29 mouse cellular contexts compared by ENCODE assay signal in genomic region chr13:6643968-6644367, GRCm38 (mm10). TPM values are rescaled to one million over a fixed set of nuclear protein-coding genes. Genes with fewer than 3 reads are reported as not detected.
DNase-seq lines count a peak whose midpoint lies in the region; ATAC-seq and TF ChIP-seq lines count a peak whose summit lies in the region.
"Had no signal": no experiment of that assay in that cellular context is flagged by ENCODE, and none has a peak within 500 bp of the region (broad histone marks: within the 10 kb centered on the region; RNA-seq: fewer than 3 reads in every experiment).

No protein-coding gene starts in this region.

- dilution Hi-C loops in CH12.LX (cut with MboI; ENCODE audit: extremely low pct_ligation_motif_present, extremely low pct_unique_long_range_greater_than_20kb, low sequenced_read_pairs), result no loop called here

- TF ChIP-seq POLR2A in heart, adult 2 months (IDR thresholded peaks at IDR 0.05; ENCODE audit: insufficient read depth, low read depth, low read length), result no peak
- TF ChIP-seq POLR2A in CH12.LX (IDR thresholded peaks at IDR 0.05; ENCODE audit: low read depth, low read length), result no peak
- no peak for TF ChIP-seq POLR2A in ES-Bruce4 (IDR thresholded peaks at IDR 0.05; ENCODE audit: insufficient read depth, low read length)

- no peak overlapping the region for H3K9ac ChIP-seq in heart, postnatal 0 days (replicated peaks; ENCODE audit: low read depth, low read length)
- no peak overlapping the region for H3K9ac ChIP-seq in heart, adult 2 months (ENCODE audit: low read depth, low read length)
- peak overlapping the region; percentile 24; the same call in 1 of the 2 replicates for H3K9ac ChIP-seq in CH12.LX (ENCODE audit: insufficient read depth, low read depth)
- H3K9ac ChIP-seq in ES-Bruce4 (ENCODE audit: low read depth, poor library complexity, severe bottlenecking), result no peak overlapping the region
- H3K9ac ChIP-seq: embryonic facial prominence, embryonic 13.5 days; forebrain, embryonic 12.5 days; forebrain, embryonic 15.5 days; hindbrain, embryonic 14.5 days had no signal

- H3K79me2 ChIP-seq in heart, adult 2 months (replicated peaks; ENCODE audit: control insufficient read depth, insufficient read depth, low read length), result no peaks in the 10 kb centered on the region; the same call in 1 of the 2 replicates
- H3K79me2 ChIP-seq in CH12.LX (replicated peaks; ENCODE audit: control insufficient read depth, extremely low read depth, insufficient read depth, poor library complexity, severe bottlenecking), result peaks cover 53% of the 10 kb centered on the region

- H3K27me3 ChIP-seq in heart, postnatal 0 days (ENCODE audit: control insufficient read depth, insufficient read depth, low read length), result no peaks in the 10 kb centered on the region
- no peaks in the 10 kb centered on the region for H3K27me3 ChIP-seq in heart, adult 2 months (ENCODE audit: control insufficient read depth, insufficient read depth, low read length)
- H3K27me3 ChIP-seq in CH12.LX (replicated peaks) (no peaks in the 10 kb centered on the region), ES-Bruce4 (ENCODE audit: control insufficient read depth, insufficient read depth, low read length, poor library complexity, severe bottlenecking) (no peaks in the 10 kb centered on the region)
- H3K27me3 ChIP-seq: forebrain, embryonic 15.5 days had no signal

- WGBS in heart, postnatal 0 days, result 72% methylated on average over 5 of the region's 5 CpGs
- 72% methylated on average over 5 of the region's 5 CpGs for WGBS in heart, adult 2 months

- H3K4me3 ChIP-seq in heart, postnatal 0 days (ENCODE audit: low read depth, low read length), result no peak overlapping the region
- no peak overlapping the region for H3K4me3 ChIP-seq in heart, adult 2 months
- no peak overlapping the region for H3K4me3 ChIP-seq in CH12.LX (replicated peaks in 1 of 3; ENCODE audit: low read depth in 2 of 3, low read length in 2 of 3, poor library complexity in 1 of 3)
- no peak overlapping the region for H3K4me3 ChIP-seq in ES-Bruce4 (ENCODE audit: low read depth, low read length)
- H3K4me3 ChIP-seq: embryonic facial prominence, embryonic 10.5 days; embryonic facial prominence, embryonic 13.5 days; erythroblast, embryonic 14.5 days; forebrain, embryonic 12.5 days; forebrain, embryonic 15.5 days; heart, embryonic 10.5 days had no signal

- H3K36me3 ChIP-seq in heart, postnatal 0 days (replicated peaks; ENCODE audit: control insufficient read depth, insufficient read depth, low read length), result no peaks in the 10 kb centered on the region
- H3K36me3 ChIP-seq in heart, adult 2 months (ENCODE audit: control insufficient read depth, insufficient read depth, low read length), result no peaks in the 10 kb centered on the region
- H3K36me3 ChIP-seq in CH12.LX (replicated peaks in 1 of 2; ENCODE audit: control insufficient read depth in 1 of 2, insufficient read depth in 1 of 2, low read length in 1 of 2) (peaks cover 6 to 39% of the 10 kb centered on the region in 2 experiments), ES-Bruce4 (ENCODE audit: control insufficient read depth, insufficient read depth, low read length, poor library complexity, severe bottlenecking) (peaks cover 5% of the 10 kb centered on the region)
- H3K36me3 ChIP-seq: embryonic facial prominence, embryonic 10.5 days; embryonic facial prominence, embryonic 13.5 days; forebrain, embryonic 12.5 days; forebrain, embryonic 15.5 days had no signal

- 0 out of 2 replicates have a peak overlapping the region, but pooled peaks have one; percentile 15 for H3K27ac ChIP-seq in heart, postnatal 0 days (ENCODE audit: low read depth)
- H3K27ac ChIP-seq in heart, adult 2 months, result no peak overlapping the region
- H3K27ac ChIP-seq in CH12.LX (ENCODE audit: insufficient read depth, low read depth) (peak overlapping the region; percentile 25; the same call in 1 of the 2 replicates), ES-Bruce4 (ENCODE audit: insufficient read depth, low read length) (peak overlapping the region; percentile 63; the same call in 1 of the 2 replicates)
- H3K27ac ChIP-seq: embryonic facial prominence, embryonic 10.5 days; embryonic facial prominence, embryonic 13.5 days; forebrain, embryonic 12.5 days; forebrain, embryonic 15.5 days; heart, embryonic 10.5 days; hindbrain, embryonic 14.5 days; hindbrain, postnatal 0 days had no signal

- TF ChIP-seq CTCF in heart, postnatal 0 days (IDR thresholded peaks at IDR 0.05; ENCODE audit: low read depth), result no peak
- no peak for TF ChIP-seq CTCF in heart, adult 2 months (IDR thresholded peaks at IDR 0.05)
- no peak for TF ChIP-seq CTCF in CH12.LX (conservative IDR thresholded peaks at IDR 0.05 in 1 of 2, IDR thresholded peaks at IDR 0.05 in 1 of 2; ENCODE audit: low read depth in 2 of 2, low read length in 2 of 2)
- no peak for TF ChIP-seq CTCF in ES-Bruce4 (IDR thresholded peaks at IDR 0.05; ENCODE audit: low read depth, low read length)

- no peak for TF ChIP-seq RAD21 in CH12.LX (IDR thresholded peaks at IDR 0.05; ENCODE audit: low read depth, low read length)

- no peak for TF ChIP-seq EP300 in heart, postnatal 0 days (IDR thresholded peaks at IDR 0.05; ENCODE audit: low read depth)
- no peak for TF ChIP-seq EP300 in heart, adult 2 months (IDR thresholded peaks at IDR 0.05; ENCODE audit: insufficient read depth, low read depth, low read length)
- TF ChIP-seq EP300 in CH12.LX (IDR thresholded peaks at IDR 0.05; ENCODE audit: low read length), result no peak
- TF ChIP-seq EP300 in ES-Bruce4 (IDR thresholded peaks at IDR 0.05; ENCODE audit: insufficient read depth, low read depth, low read length), result no peak

- H3K9me3 ChIP-seq in heart, postnatal 0 days (replicated peaks; ENCODE audit: control insufficient read depth, low read length), result no peaks in the 10 kb centered on the region
- H3K9me3 ChIP-seq in CH12.LX (replicated peaks; ENCODE audit: low read length) (no peaks in the 10 kb centered on the region), ES-Bruce4 (replicated peaks; ENCODE audit: control insufficient read depth, insufficient read depth, low read length, poor library complexity, severe bottlenecking) (peaks cover 4% of the 10 kb centered on the region; the same call in 1 of the 2 replicates)
- H3K9me3 ChIP-seq: embryonic facial prominence, embryonic 10.5 days; embryonic facial prominence, embryonic 13.5 days; forebrain, embryonic 12.5 days; forebrain, embryonic 15.5 days; heart, embryonic 10.5 days had no signal

- ATAC-seq in heart, postnatal 0 days (ENCODE audit: insufficient read depth, low read depth), result no peak
- ATAC-seq: activated CD4-positive, CD25-positive, alpha-beta regulatory T cell, adult 4 months; forebrain, embryonic 15.5 days; hindbrain, postnatal 0 days; inflammation-experienced regulatory T-cells, adult 6 months; intestine, embryonic 16.5 days had no signal

- H3K4me2 ChIP-seq in heart, postnatal 0 days (ENCODE audit: low read depth, low read length), result no peak overlapping the region
- peak overlapping the region; percentile 50; the same call in 1 of the 2 replicates for H3K4me2 ChIP-seq in CH12.LX (ENCODE audit: insufficient read depth, low read depth, poor library complexity, severe bottlenecking)
- H3K4me2 ChIP-seq: embryonic facial prominence, embryonic 13.5 days; forebrain, embryonic 12.5 days; forebrain, embryonic 15.5 days; hindbrain, embryonic 14.5 days had no signal

- in situ Hi-C loops in CH12.LX (cut with MboI; ENCODE audit: low pct_ligation_motif_present, low pct_unique_long_range_greater_than_20kb, low sequenced_read_pairs), result loop anchor here (25.0 kb wide), 1 partner anchor 782 kb away; the partner anchor contains the start of gene Klf6

- intact Hi-C loops in heart, adult 2 months (cut with DNase I), result no loop called here

- H3K4me1 ChIP-seq in heart, postnatal 0 days (ENCODE audit: control insufficient read depth, insufficient read depth), result peaks cover 22% of the 10 kb centered on the region
- no peaks in the 10 kb centered on the region; the same call in 1 of the 2 replicates for H3K4me1 ChIP-seq in heart, adult 2 months (ENCODE audit: control insufficient read depth, insufficient read depth, low read length)
- H3K4me1 ChIP-seq in CH12.LX (ENCODE audit: control insufficient read depth in 1 of 2, insufficient read depth in 2 of 2), result peaks cover 14 to 75% of the 10 kb centered on the region in 2 experiments
- no peaks in the 10 kb centered on the region for H3K4me1 ChIP-seq in ES-Bruce4 (ENCODE audit: control insufficient read depth, insufficient read depth, low read length)

- DNase-seq in heart, postnatal 0 days (ENCODE audit: low spot score), result no peak
- no peak for DNase-seq in heart, adult 2 months
- no peak for DNase-seq in CH12.LX (ENCODE audit: extremely low read depth)
- DNase-seq in spleen, adult 18-20 months, result no peak
- DNase-seq in urinary bladder, adult 2 months (ENCODE audit: low spot score), result no peak
- DNase-seq: adrenal gland, adult 8-10 months; adrenal gland, postnatal 25 days; B cell, adult 2 months; cerebellum, adult 11-12 months; cerebellum, adult 8-10 months; cerebellum, postnatal 10 days; cerebellum, postnatal 36 days; embryo, embryonic 11 days; gastrocnemius, postnatal 25 days; heart, adult 18-20 months; heart, postnatal 14 days; heart, postnatal 4 days had no signal

TF ChIP-seq in CH12.LX, 34 proteins besides CTCF, POLR2A, EP300 and RAD21 (continues in another document):
- TF ChIP-seq MXI1 (IDR thresholded peaks at IDR 0.05; ENCODE audit: low read depth, low read length) (no peak), BHLHE40 (IDR thresholded peaks at IDR 0.05; ENCODE audit: low read depth, low read length) (no peak), KAT2A (IDR thresholded peaks at IDR 0.05; ENCODE audit: insufficient replicate concordance, low read length) (no peak), MEF2A (IDR thresholded peaks at IDR 0.05; ENCODE audit: borderline replicate concordance, low read depth, low read length) (no peak), CHD1 (IDR thresholded peaks at IDR 0.05; ENCODE audit: low read depth, low read length) (no peak), ELF1 (IDR thresholded peaks at IDR 0.05; ENCODE audit: low read depth, low read length) (no peak), USF2 (conservative IDR thresholded peaks at IDR 0.05; ENCODE audit: low read depth, low read length) (no peak), NELFE (IDR thresholded peaks at IDR 0.05; ENCODE audit: low read depth, low read length) (no peak), HCFC1 (IDR thresholded peaks at IDR 0.05; ENCODE audit: low read depth, low read length) (no peak), UBTF (IDR thresholded peaks at IDR 0.05; ENCODE audit: low read depth, low read length) (no peak), MAX (IDR thresholded peaks at IDR 0.05; ENCODE audit: low read length) (no peak)

RNA-seq across cellular contexts. Expression of gene Pfkp, which starts 4.6 kb away (rescaled TPM):
- total RNA-seq in heart, postnatal 0 days (2014; rRNA removed; ENCODE audit: low replicate concordance), result 149 and 162 TPM in 2 replicates
- polyA plus RNA-seq in heart, postnatal 0 days (2015; fragmentation: Nextera tagmentation; extraction: Ambion mirVana), result 77.3 and 82.9 TPM in 2 replicates
- 10 to 100 TPM; 47.2 to 48.1 TPM for total RNA-seq in heart, adult 2 months (2021)
- 66.6 and 67.4 TPM in 2 replicates for polyA plus RNA-seq in heart, adult 2 months (2012; rRNA removed)
- total RNA-seq in CH12.LX (2012; rRNA removed) (247 and 417 TPM in 2 replicates), CH12.LX (2014; rRNA removed) (204 and 211 TPM in 2 replicates)
- polyA plus RNA-seq in CH12.LX (2012; ENCODE audit: insufficient read length, low read depth) (239 and 265 TPM in 2 replicates), ES-Bruce4 (2011; ENCODE audit: insufficient read depth, insufficient read length, low read depth, missing spikeins) (101 and 108 TPM in 2 replicates)
- polyA plus RNA-seq in urinary bladder, adult 2 months (2012; rRNA removed), result 135 and 192 TPM in 2 replicates
